Mouse (Mus musculus): ENCODE results near the gene Tmem243. TPM values are rescaled to one million over a fixed set of nuclear protein-coding genes. Genes with fewer than 3 reads are reported as not detected.
"Not testable (repeated sequence)": the region's sequence is repeated elsewhere in the genome, so short reads cannot be mapped to it uniquely, and the experiment has no call there.

The Tmem243 gene
- total RNA-seq, 1 experiment from 2014 or later, result 100 TPM

GRCm38 (mm10) chr5:9162088-9162487 is 61.6 kb downstream of the Tmem243 start:
- ATAC-seq (replicated peaks; ENCODE audit: insufficient number of reproducible peaks, low FRiP score, low TSS enrichment, poor library complexity, severe bottlenecking), result peak; percentile 23

- ATAC-seq (replicated peaks; ENCODE audit: insufficient number of reproducible peaks, low FRiP score, low TSS enrichment, poor library complexity, severe bottlenecking), result no peak
Measured at GRCm38 (mm10) chr5:9163411-9163810, 62.9 kb downstream of the Tmem243 start.

- not testable (repeated sequence) for ATAC-seq (replicated peaks; ENCODE audit: insufficient number of reproducible peaks, low FRiP score, low TSS enrichment, poor library complexity, severe bottlenecking)
Measured at GRCm38 (mm10) chr5:9165151-9165550, 64.7 kb downstream of the Tmem243 start.

- ATAC-seq (replicated peaks; ENCODE audit: insufficient number of reproducible peaks, low FRiP score, low TSS enrichment, poor library complexity, severe bottlenecking), result no peak
Measured at GRCm38 (mm10) chr5:9166366-9166765, 65.9 kb downstream of the Tmem243 start.

- not testable (repeated sequence) for ATAC-seq (replicated peaks; ENCODE audit: insufficient number of reproducible peaks, low FRiP score, low TSS enrichment, poor library complexity, severe bottlenecking)
Measured at GRCm38 (mm10) chr5:9169328-9170005, 69.0 kb downstream of the Tmem243 start.

DNA sequence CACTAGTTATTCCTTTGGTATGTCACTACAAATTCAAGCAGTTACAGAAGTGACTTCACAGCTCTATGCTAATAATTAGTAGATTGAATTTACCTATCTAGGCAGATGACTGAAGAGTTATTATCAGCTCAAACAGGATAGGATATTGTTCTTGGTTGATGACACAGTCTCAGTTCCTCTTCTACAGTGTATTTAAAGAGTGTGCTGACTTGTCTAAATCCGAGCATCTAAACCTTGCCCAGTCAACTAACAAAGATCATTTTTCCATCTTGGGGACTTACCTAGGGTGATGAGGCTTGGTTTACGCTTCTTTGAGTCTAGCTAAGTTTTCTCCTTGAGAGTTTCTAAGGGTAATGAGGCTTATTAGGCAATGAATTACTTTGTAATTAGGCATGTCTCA is 72.8 kb downstream of the Tmem243 start:
- 0 out of 2 replicates have a peak, but pooled peaks have one; percentile 40 for ATAC-seq (replicated peaks; ENCODE audit: insufficient number of reproducible peaks, low FRiP score, low TSS enrichment, poor library complexity, severe bottlenecking)

- peak; percentile 87 for ATAC-seq (replicated peaks; ENCODE audit: insufficient number of reproducible peaks, low FRiP score, low TSS enrichment, poor library complexity, severe bottlenecking)
Measured at GRCm38 (mm10) chr5:9186467-9186866, 86.0 kb downstream of the Tmem243 start.

Other genes starting within 250 kb of the Tmem243 start
- 1.2 to 1.3 TPM (median 1.2 TPM) in 3 replicates for gene Abcb4, start 207.0 kb upstream of the Tmem243 start, total RNA-seq (2017)
- gene Crot, start 103.3 kb upstream of the Tmem243 start, total RNA-seq (2017), result 63.7 to 79.6 TPM (median 66.8 TPM) in 3 replicates
- 118 to 143 TPM (median 119 TPM) in 3 replicates for gene Dmtf1, start 61.1 kb downstream of the Tmem243 start, total RNA-seq (2017)
- 1.2 to 1.6 TPM in 2 of 3 replicates, not detected in the other for gene 9330182L06Rik, start 165.4 kb downstream of the Tmem243 start, total RNA-seq (2017)